Mouse (Mus musculus) heart, embryonic 13.5 days (tissue): ENCODE data around the gene H2al2b. TPM values are rescaled to one million over a fixed set of nuclear protein-coding genes. Genes with fewer than 3 reads are reported as not detected.
"Not testable (repeated sequence)": the region's sequence is repeated elsewhere in the genome, so short reads cannot be mapped to it uniquely, and the experiment has no call there.

Experiments
- ATAC-seq: fragments of 200-750 bp; cut with Nextera tagmentation; 2 replicates; pipeline ENCODE4 v1.8.0; 2017; ENCODE audit warnings: moderate TSS enrichment; ENCODE audit not compliant: insufficient number of reproducible peaks, low FRiP score, low TSS enrichment; ENCODE audit errors: extremely low read depth
- H3K27ac ChIP-seq: fragments of 300-500 bp; sonication (generic); replicated peaks from 2 replicates; pipeline ENCODE4 v1.5.1; 2015; ENCODE audit warnings: moderate library complexity, mild to moderate bottlenecking, inconsistent platforms
- H3K27me3 ChIP-seq: fragments of 300-500 bp; sonication (generic); replicated peaks from 2 replicates; pipeline ENCODE4 v1.6.1; 2015; ENCODE audit warnings: mild to moderate bottlenecking, inconsistent platforms
- H3K36me3 ChIP-seq: fragments of 300-500 bp; sonication (generic); 2 replicates; pipeline ENCODE4 v1.6.1; 2015; ENCODE audit warnings: mild to moderate bottlenecking, inconsistent platforms
- H3K4me1 ChIP-seq: fragments of 300-500 bp; sonication (generic); 2 replicates; pipeline ENCODE4 v1.6.1; 2015; ENCODE audit warnings: inconsistent platforms
- H3K4me2 ChIP-seq: fragments of 300-500 bp; sonication (generic); 2 replicates; pipeline ENCODE4 v1.6.1; 2015; ENCODE audit warnings: inconsistent platforms, mild to moderate bottlenecking, moderate library complexity
- H3K4me3 ChIP-seq: fragments of 300-500 bp; sonication (generic); 2 replicates; pipeline ENCODE4 v1.5.1; 2015; ENCODE audit warnings: moderate library complexity, mild to moderate bottlenecking, inconsistent platforms
- H3K9ac ChIP-seq: fragments of 300-500 bp; sonication (generic); 2 replicates; pipeline ENCODE4 v1.6.1; 2015; ENCODE audit warnings: inconsistent platforms, mild to moderate bottlenecking, moderate library complexity
- H3K9me3 ChIP-seq: fragments of 300-500 bp; sonication (generic); 2 replicates; pipeline ENCODE4 v1.6.1; 2016; ENCODE audit warnings: inconsistent platforms
- WGBS: fragments of 180-500 bp; shearing (Covaris S2); methylation state at CpG from one replicate; pipeline ENCODE4 v1.1.7; 2015; ENCODE audit warnings: mixed read lengths; 5-methylcytosine and 5-hydroxymethylcytosine counted together
- polyA plus RNA-seq: library from polyadenylated mRNA; unstranded; fragments of >200 nt; fragmentation: Nextera tagmentation; extraction: Ambion mirVana; gene quantifications from 2 replicates; pipeline ENCODE4 v1.2.1, GENCODE M21; 2015

Gene H2al2b
- not detected in 2 replicates for polyA plus RNA-seq

- H3K27me3 ChIP-seq, H3K4me2 ChIP-seq, H3K36me3 ChIP-seq, H3K4me3 ChIP-seq, H3K9me3 ChIP-seq, H3K27ac ChIP-seq, H3K4me1 ChIP-seq, H3K9ac ChIP-seq, ATAC-seq: not testable (repeated sequence)
- no CpG with 5 or more reads among the region's 4 CpGs for WGBS
Measured at GRCm38 (mm10) chrY:2720574-2720973, at the start of gene H2al2b. TSS of gene H2al2b (minus strand) at chrY:2720674.

Other genes starting within 250 kb of the H2al2b start
- gene H2al2c, start 121.6 kb downstream of the H2al2b start, polyA plus RNA-seq: not detected in 2 replicates
- not detected in 2 replicates for gene Sry, start 57.0 kb downstream of the H2al2b start, polyA plus RNA-seq
- gene Gm4064, start 75.5 kb upstream of the H2al2b start, polyA plus RNA-seq: not detected in 2 replicates
- not detected in 2 replicates for gene Rbmy, start 110.0 kb upstream of the H2al2b start, polyA plus RNA-seq
- not detected in 2 replicates for gene Gm10256, start 110.0 kb upstream of the H2al2b start, polyA plus RNA-seq
- gene Gm10352, start 180.3 kb upstream of the H2al2b start, polyA plus RNA-seq: not detected in 2 replicates
- gene Gm29289, start 211.9 kb upstream of the H2al2b start, polyA plus RNA-seq: not detected in 2 replicates